Mouse (Mus musculus): ENCODE measurements at regions not wholly inside any gene's neighbourhood (a gene's known extent, or its start where the extent isn't known, plus 50 kb on each side); places are given as distances from the start of the nearest gene placed in this dataset.

DNA sequence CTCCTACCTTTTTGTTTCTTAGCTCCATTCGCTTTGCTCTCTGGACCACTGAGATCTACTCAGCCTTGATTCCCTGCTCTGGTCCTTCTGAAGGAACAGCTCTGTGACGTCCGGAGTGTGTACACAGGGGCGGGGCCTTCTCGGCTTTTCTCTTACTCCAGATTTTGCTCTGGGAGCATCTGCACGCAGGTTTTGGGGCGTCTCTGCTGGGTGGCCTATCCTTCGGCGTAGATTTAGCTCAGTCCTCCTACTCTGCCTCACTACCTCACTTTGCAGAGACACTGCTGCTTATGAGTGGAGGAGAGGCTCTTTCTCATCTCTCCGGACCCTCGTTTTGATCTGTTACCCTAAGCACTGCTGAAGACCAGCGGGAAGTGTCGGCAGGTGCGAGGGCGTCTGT, 161.4 kb downstream of the Nucb2 start:
- 92% methylated on average over 15 of the region's 15 CpGs for WGBS
- no peak overlapping the region for H3K9ac ChIP-seq (ENCODE audit: low read length)
- no peak overlapping the region for H3K4me2 ChIP-seq (ENCODE audit: low read length)

DNA sequence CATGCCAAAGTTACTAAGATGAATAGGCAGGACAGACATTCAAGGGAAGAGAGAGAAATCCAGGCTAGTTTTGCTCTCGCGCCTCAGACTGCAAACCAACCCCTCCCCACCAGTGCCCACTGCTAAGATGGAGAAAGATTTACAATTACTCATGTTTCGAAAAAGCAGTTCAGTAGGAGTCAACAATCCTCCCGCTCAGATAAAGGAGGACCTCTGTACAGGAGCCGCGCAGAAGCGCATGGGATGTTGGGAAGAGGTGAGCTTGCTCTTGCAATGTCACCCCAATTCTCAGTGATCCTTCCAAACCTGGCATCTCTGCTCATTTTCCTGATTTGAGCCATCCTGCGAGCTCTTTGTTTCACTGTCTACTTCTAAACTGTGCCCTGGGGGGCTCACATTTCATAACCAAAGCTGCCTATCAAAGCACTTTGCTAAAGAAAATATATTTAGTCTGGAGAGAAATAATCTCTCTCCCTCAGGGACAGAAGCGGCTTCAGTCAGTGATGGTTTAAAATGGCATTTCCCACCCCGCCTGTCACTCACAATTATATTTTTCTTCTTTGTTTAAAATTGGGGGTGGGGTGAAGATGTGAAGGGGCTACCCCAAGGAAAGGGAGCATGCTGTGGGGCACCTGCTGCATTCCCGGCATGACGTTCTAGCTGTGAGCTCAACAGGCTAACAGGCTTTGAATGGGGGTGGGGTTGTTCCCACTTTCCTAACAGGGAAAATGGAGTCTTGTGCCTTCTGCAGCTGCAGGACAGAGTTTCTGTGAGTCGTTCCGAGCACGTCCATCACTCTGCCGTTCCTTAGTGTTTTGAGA, 170.2 kb downstream of the Nucb2 start:
- no peaks in the 10 kb centered on the region for H3K27me3 ChIP-seq (replicated peaks; ENCODE audit: control insufficient read depth, insufficient read depth, low read length)
- no peak overlapping the region for H3K4me2 ChIP-seq (ENCODE audit: low read length)
- no peak overlapping the region for H3K9ac ChIP-seq (ENCODE audit: low read length)
- 40% methylated on average over 16 of the region's 16 CpGs for WGBS
- no peaks in the 10 kb centered on the region for H3K9me3 ChIP-seq (ENCODE audit: control insufficient read depth, low read length)
- DNase-seq (ENCODE audit: low spot score) (no peak), ATAC-seq (replicated peaks; ENCODE audit: low FRiP score, low TSS enrichment, low read depth) (no peak)
- H3K4me3 ChIP-seq (ENCODE audit: low read depth, low read length): no peak overlapping the region
- H3K36me3 ChIP-seq (ENCODE audit: control insufficient read depth, insufficient read depth, low read length): no peaks in the 10 kb centered on the region
- H3K27ac ChIP-seq (ENCODE audit: low read depth): no peak overlapping the region
- peaks cover 5% of the 10 kb centered on the region; the same call in 1 of the 2 replicates for H3K4me1 ChIP-seq (replicated peaks; ENCODE audit: control insufficient read depth, insufficient read depth, low read length)

More for the DNA sequence above, 161.4 kb downstream of the Nucb2 start:
- ATAC-seq (replicated peaks; ENCODE audit: low FRiP score, low TSS enrichment, low read depth) (no peak), DNase-seq (ENCODE audit: low spot score) (peak; percentile 45)
- Histone ChIP-seq H3K4me3 (ENCODE audit: low read depth, low read length) (no peak overlapping the region), H3K9me3 (ENCODE audit: control insufficient read depth, low read length) (no peaks in the 10 kb centered on the region), H3K4me1 (replicated peaks; ENCODE audit: control insufficient read depth, insufficient read depth, low read length) (no peaks in the 10 kb centered on the region), H3K36me3 (ENCODE audit: control insufficient read depth, insufficient read depth, low read length) (no peaks in the 10 kb centered on the region), H3K27ac (ENCODE audit: low read depth) (no peak overlapping the region), H3K27me3 (replicated peaks; ENCODE audit: control insufficient read depth, insufficient read depth, low read length) (no peaks in the 10 kb centered on the region)

DNA sequence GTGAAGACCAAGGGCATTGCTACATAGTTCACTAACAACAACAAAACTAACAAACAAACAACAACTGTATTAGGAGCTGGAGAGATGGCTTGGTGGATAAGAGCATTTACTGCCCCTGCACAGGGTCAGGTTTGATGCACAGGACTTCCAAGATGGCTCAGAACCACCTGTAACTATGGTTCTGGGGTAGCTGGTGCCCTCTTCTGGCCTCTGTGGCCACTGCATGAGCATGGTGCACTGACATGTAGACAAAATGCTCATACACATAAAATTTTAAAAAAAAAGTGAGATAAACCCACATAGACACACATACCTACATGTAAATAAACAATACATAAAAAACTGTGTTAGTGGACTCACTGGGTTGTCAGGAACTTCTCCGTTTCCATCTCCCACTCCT, 172.5 kb downstream of the Nucb2 start:
- Histone ChIP-seq H3K9me3 (ENCODE audit: control insufficient read depth, low read length) (no peaks in the 10 kb centered on the region), H3K4me1 (replicated peaks; ENCODE audit: control insufficient read depth, insufficient read depth, low read length) (peaks cover 12% of the 10 kb centered on the region), H3K4me3 (ENCODE audit: low read depth, low read length) (no peak overlapping the region), H3K4me2 (ENCODE audit: low read length) (no peak overlapping the region), H3K9ac (ENCODE audit: low read length) (no peak overlapping the region), H3K36me3 (ENCODE audit: control insufficient read depth, insufficient read depth, low read length) (no peaks in the 10 kb centered on the region), H3K27ac (ENCODE audit: low read depth) (no peak overlapping the region), H3K27me3 (replicated peaks; ENCODE audit: control insufficient read depth, insufficient read depth, low read length) (no peaks in the 10 kb centered on the region)
- no peak for ATAC-seq (replicated peaks; ENCODE audit: low FRiP score, low TSS enrichment, low read depth)
- peak; percentile 37 for DNase-seq (ENCODE audit: low spot score)
- WGBS: 64% methylated on average over 1 of the region's 1 CpGs

DNA sequence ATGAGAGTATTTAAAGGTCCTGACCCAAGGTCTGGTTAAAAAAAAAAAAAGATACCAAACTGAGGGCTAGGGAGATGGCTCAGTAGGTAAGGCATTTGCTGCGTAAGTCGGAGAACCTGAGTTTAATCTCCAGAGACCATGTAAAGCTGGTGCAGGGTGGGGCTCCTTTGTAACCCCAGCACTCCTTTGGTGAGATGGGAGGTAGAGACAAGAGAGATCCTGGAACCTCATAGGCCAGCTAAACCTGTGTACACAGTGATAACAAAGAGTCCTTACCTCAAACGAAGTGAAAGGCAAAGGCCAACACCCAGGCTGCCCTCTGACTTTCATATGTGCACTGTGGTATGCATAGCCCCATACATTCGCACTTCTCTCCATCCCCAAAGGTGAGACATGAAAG, 175.0 kb downstream of the Nucb2 start:
- H3K4me2 ChIP-seq (ENCODE audit: low read length): no peak overlapping the region
- no peaks in the 10 kb centered on the region for H3K9me3 ChIP-seq (ENCODE audit: control insufficient read depth, low read length)
- H3K27ac ChIP-seq (ENCODE audit: low read depth): no peak overlapping the region
- no peaks in the 10 kb centered on the region for H3K27me3 ChIP-seq (replicated peaks; ENCODE audit: control insufficient read depth, insufficient read depth, low read length)
- H3K4me1 ChIP-seq (replicated peaks; ENCODE audit: control insufficient read depth, insufficient read depth, low read length): peaks cover 11% of the 10 kb centered on the region
- 77% methylated on average over 4 of the region's 4 CpGs for WGBS
- H3K36me3 ChIP-seq (ENCODE audit: control insufficient read depth, insufficient read depth, low read length): no peaks in the 10 kb centered on the region
- DNase-seq (ENCODE audit: low spot score) (peak; percentile 50), ATAC-seq (replicated peaks; ENCODE audit: low FRiP score, low TSS enrichment, low read depth) (no peak)
- H3K9ac ChIP-seq (ENCODE audit: low read length): no peak overlapping the region
- H3K4me3 ChIP-seq (ENCODE audit: low read depth, low read length): no peak overlapping the region

DNA sequence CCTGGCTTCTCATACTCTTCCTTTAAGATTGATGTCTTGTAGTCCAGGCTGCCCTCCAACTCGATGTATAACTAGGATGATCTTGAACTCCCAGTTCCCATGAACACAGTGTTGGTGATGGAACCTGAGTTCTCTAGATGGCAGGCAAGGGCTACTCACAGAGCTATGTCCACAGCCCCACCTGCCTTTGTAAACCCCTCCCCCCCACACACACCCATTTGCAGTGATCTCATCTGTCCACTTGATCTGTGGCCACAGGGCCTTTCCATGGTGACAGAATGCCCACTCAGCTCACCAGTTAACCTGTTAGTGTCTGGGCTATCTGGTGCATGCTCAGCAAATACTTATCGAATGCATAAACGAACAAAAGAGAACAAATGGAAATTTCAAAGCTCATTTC, 176.4 kb downstream of the Nucb2 start:
- 54% methylated on average over 3 of the region's 3 CpGs for WGBS
- peak; percentile 50 for DNase-seq (ENCODE audit: low spot score)

DNA sequence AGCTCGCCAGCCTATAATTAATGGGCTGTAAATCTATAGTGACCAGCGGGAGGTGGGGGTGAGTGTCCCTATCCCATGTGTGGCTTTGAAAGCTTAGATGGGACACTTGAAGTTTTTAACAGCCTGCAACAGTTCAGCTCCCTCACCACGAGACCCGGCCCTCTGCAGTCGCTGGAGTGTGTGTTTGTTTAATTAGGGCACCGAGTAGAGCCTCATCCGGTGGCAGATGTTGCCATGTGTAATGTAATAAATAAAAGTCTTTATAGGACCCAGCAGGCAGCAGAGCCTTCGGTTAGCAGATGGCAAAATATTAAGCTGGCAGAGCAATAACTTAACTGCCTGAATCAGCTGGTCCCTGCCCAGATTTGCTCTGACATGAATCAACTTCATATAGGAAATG, 177.1 kb downstream of the Nucb2 start:
- WGBS: 25% methylated on average over 8 of the region's 8 CpGs
- DNase-seq (ENCODE audit: low spot score) (no peak), ATAC-seq (replicated peaks; ENCODE audit: low FRiP score, low TSS enrichment, low read depth) (no peak; the same call in 1 of the 2 replicates)
- H3K27me3 ChIP-seq (replicated peaks; ENCODE audit: control insufficient read depth, insufficient read depth, low read length): no peaks in the 10 kb centered on the region
- H3K4me3 ChIP-seq (ENCODE audit: low read depth, low read length): no peak overlapping the region
- no peaks in the 10 kb centered on the region for H3K36me3 ChIP-seq (ENCODE audit: control insufficient read depth, insufficient read depth, low read length)
- H3K9ac ChIP-seq (ENCODE audit: low read length): no peak overlapping the region
- H3K9me3 ChIP-seq (ENCODE audit: control insufficient read depth, low read length): no peaks in the 10 kb centered on the region
- H3K27ac ChIP-seq (ENCODE audit: low read depth): no peak overlapping the region
- H3K4me2 ChIP-seq (ENCODE audit: low read length): no peak overlapping the region
- peaks cover 6% of the 10 kb centered on the region for H3K4me1 ChIP-seq (replicated peaks; ENCODE audit: control insufficient read depth, insufficient read depth, low read length)

More for the DNA sequence above, 176.4 kb downstream of the Nucb2 start:
- Histone ChIP-seq H3K36me3 (ENCODE audit: control insufficient read depth, insufficient read depth, low read length) (no peaks in the 10 kb centered on the region), H3K27ac (ENCODE audit: low read depth) (no peak overlapping the region), H3K4me2 (ENCODE audit: low read length) (no peak overlapping the region), H3K4me1 (replicated peaks; ENCODE audit: control insufficient read depth, insufficient read depth, low read length) (peaks cover 6% of the 10 kb centered on the region), H3K27me3 (replicated peaks; ENCODE audit: control insufficient read depth, insufficient read depth, low read length) (no peaks in the 10 kb centered on the region), H3K4me3 (ENCODE audit: low read depth, low read length) (no peak overlapping the region), H3K9ac (ENCODE audit: low read length) (no peak overlapping the region), H3K9me3 (ENCODE audit: control insufficient read depth, low read length) (no peaks in the 10 kb centered on the region)
- no peak for ATAC-seq (replicated peaks; ENCODE audit: low FRiP score, low TSS enrichment, low read depth)

DNA sequence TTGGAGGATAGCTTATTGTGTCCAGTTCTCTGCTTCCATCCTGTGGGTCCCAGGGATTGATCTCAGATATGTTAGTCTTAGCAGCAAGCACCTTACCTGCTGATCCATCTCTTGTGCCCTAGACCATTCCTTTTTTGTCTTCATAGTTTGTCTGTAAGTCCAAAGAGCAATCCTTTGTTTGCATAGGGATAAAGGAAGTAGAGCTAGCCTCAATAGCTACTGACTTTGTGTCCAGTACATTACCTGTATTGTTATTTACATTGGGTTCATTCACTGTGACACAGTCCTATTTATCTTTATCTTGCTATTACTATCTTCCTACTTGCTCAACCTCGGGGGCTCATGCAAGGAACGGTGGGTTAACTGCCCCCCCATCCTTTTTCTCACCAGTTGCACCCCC, 196.2 kb downstream of the Nucb2 start:
- WGBS: 70% methylated on average over 2 of the region's 2 CpGs
- no peak overlapping the region for H3K9ac ChIP-seq (ENCODE audit: low read length)
- ATAC-seq (replicated peaks; ENCODE audit: low FRiP score, low TSS enrichment, low read depth): no peak
- no peak overlapping the region for H3K4me2 ChIP-seq (ENCODE audit: low read length)
- H3K27ac ChIP-seq (ENCODE audit: low read depth): no peak overlapping the region
- H3K4me3 ChIP-seq (ENCODE audit: low read depth, low read length): no peak overlapping the region
- DNase-seq (ENCODE audit: low spot score): no peak
- H3K9me3 ChIP-seq (ENCODE audit: control insufficient read depth, low read length): peaks cover 6% of the 10 kb centered on the region; the same call in 1 of the 2 replicates
- H3K36me3 ChIP-seq (ENCODE audit: control insufficient read depth, insufficient read depth, low read length): no peaks in the 10 kb centered on the region
- H3K4me1 ChIP-seq (replicated peaks; ENCODE audit: control insufficient read depth, insufficient read depth, low read length): no peaks in the 10 kb centered on the region
- no peaks in the 10 kb centered on the region for H3K27me3 ChIP-seq (replicated peaks; ENCODE audit: control insufficient read depth, insufficient read depth, low read length)

DNA sequence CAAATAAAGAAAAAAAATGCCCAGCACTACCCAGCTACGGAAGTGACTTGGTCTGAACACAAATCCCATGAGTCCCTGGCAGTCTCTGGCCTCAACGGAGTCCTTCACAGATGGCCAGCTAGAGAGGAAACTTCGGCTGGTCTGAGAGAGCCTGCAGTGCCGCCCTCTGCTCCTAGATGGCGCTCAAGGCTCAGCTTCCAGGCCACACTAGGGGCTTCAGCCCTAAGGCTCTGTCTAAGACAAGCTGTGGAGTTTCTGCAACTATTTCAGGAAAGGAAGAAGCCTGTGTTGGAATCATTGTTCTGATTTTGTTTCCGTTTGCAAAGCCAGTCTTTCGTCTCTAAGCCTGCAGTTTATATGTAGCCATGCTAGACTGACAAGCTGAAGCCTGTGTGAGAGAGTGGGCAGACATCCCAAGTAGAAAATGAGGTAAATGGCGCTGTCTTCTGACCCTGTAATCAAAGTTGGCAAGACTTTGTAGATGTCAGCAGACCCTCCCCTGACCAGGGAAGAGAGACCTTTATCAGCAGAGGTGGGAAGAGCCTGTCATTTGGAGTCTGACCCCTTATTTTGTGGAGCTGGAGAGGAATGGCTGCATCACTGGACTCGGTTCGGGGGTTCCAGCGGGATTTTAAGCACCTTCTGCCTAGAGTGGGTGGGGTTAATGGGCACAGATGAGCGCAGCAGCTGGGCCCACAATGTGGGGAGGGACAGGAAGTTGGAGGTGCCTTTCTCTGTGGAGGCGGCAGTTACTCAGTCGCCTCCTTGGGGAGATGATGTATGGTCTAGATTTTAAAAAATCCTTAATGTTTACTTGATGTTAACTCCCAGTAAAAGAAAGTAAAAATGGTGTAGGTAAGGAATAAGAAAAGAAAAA, 197.5 kb downstream of the Nucb2 start:
- no peak overlapping the region for H3K4me2 ChIP-seq (ENCODE audit: low read length)
- no peak overlapping the region for H3K4me3 ChIP-seq (ENCODE audit: low read depth, low read length)
- no peak overlapping the region for H3K9ac ChIP-seq (ENCODE audit: low read length)
- ATAC-seq (replicated peaks; ENCODE audit: low FRiP score, low TSS enrichment, low read depth) (peak; percentile 52; the same call in 1 of the 2 replicates), DNase-seq (ENCODE audit: low spot score) (peak; percentile 92)
- H3K36me3 ChIP-seq (ENCODE audit: control insufficient read depth, insufficient read depth, low read length): no peaks in the 10 kb centered on the region
- H3K9me3 ChIP-seq (ENCODE audit: control insufficient read depth, low read length): peaks cover 13% of the 10 kb centered on the region; the same call in 1 of the 2 replicates
- no peaks in the 10 kb centered on the region for H3K4me1 ChIP-seq (replicated peaks; ENCODE audit: control insufficient read depth, insufficient read depth, low read length)
- WGBS: 41% methylated on average over 14 of the region's 14 CpGs
- H3K27ac ChIP-seq (ENCODE audit: low read depth): no peak overlapping the region
- H3K27me3 ChIP-seq (replicated peaks; ENCODE audit: control insufficient read depth, insufficient read depth, low read length): no peaks in the 10 kb centered on the region

Measured in intestine, embryonic 14.5 days (tissue).